Mouse (Mus musculus): ENCODE data around the gene Grpel1. TPM values are rescaled to one million over a fixed set of nuclear protein-coding genes. Genes with fewer than 3 reads are reported as not detected.
A peak's percentile ranks its signal among the peaks of the same experiment; 100 is the strongest.

Gene Grpel1
- polyA plus RNA-seq, 1 experiment from 2014 or later = 58.3 TPM

DNA sequence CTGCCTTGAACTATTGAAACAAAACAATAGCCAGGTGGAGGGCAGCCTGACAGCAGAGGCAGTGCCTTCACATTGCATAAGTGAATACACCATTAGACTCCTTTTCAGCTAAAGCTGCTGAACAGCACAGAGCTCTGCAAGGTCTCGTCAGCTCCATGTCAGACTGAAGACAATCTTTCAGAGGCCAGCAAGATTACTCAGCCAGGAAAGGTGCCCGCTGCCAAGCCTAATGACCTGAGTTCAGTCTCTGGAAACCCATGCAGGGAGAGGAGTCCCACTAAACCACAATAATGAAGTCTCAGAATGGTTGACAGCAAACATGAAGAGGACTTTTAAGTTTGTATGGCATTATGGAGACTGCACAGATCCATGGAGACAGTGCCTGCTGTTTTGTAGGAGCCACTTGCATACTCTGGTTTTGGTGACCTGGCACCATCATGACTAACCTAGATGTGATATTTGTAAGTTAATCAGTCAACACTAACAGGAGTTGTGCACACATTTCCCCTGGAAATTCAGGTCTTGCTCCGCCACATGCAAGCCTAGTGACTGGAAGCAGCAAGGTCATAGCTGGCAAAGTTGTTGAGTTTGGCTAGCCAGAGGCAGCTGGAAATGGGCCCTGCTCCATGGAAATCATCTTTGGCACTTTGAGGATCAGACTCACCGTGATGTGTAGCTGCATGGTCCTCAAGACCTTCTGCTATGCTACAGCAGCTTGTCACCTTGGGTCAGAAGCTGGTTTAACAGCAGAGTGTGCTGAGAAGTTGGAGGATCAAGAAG lies 8.3 kb downstream of the Grpel1 start:
- Histone ChIP-seq H3K27ac (ENCODE audit: low read length) (no peak overlapping the region), H3K4me2 (ENCODE audit: low read depth, low read length) (no peak overlapping the region), H3K4me3 (replicated peaks; ENCODE audit: low read length) (no peak overlapping the region), H3K9ac (ENCODE audit: low read length) (no peak overlapping the region), H3K27me3 (ENCODE audit: control insufficient read depth, insufficient read depth, low read length) (no peaks in the 10 kb centered on the region), H3K4me1 (ENCODE audit: control insufficient read depth, insufficient read depth, low read length) (no peaks in the 10 kb centered on the region), H3K9me3 (replicated peaks; ENCODE audit: control insufficient read depth, low read length) (no peaks in the 10 kb centered on the region), H3K36me3 (ENCODE audit: control insufficient read depth, insufficient read depth, low read length) (peaks cover 18% of the 10 kb centered on the region)
- WGBS = 84% methylated on average over 4 of the region's 4 CpGs
- ATAC-seq (ENCODE audit: insufficient read depth, low FRiP score) = no peak

DNA sequence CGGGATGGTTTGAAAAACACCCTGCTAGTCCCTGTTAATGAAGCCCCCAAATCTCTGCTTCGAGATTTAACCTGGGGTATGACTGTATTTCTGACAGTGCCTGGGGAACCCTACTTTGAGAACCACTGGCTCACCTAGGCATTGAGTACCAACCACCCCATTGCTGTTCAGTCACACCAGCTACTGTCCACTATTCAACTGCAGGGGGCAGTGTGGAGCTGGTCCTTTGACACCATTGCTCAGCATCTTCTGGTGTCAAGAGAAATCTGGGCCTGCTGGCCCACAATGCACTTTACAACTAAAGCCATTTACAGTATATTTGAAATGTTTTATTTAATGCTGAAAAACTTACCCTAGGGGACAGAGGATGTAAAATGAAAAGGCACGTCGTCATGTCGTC lies 9.5 kb downstream of the Grpel1 start:
- H3K4me3 ChIP-seq (replicated peaks; ENCODE audit: low read length) = no peak overlapping the region
- H3K9me3 ChIP-seq (replicated peaks; ENCODE audit: control insufficient read depth, low read length) = no peaks in the 10 kb centered on the region
- no peak overlapping the region for H3K4me2 ChIP-seq (ENCODE audit: low read depth, low read length)
- peaks cover 18% of the 10 kb centered on the region for H3K36me3 ChIP-seq (ENCODE audit: control insufficient read depth, insufficient read depth, low read length)
- no peak overlapping the region for H3K27ac ChIP-seq (ENCODE audit: low read length)
- H3K27me3 ChIP-seq (ENCODE audit: control insufficient read depth, insufficient read depth, low read length) = no peaks in the 10 kb centered on the region
- no peak overlapping the region for H3K9ac ChIP-seq (ENCODE audit: low read length)
- 0 out of 2 replicates have a peak, but pooled peaks have one; percentile 21 for ATAC-seq (ENCODE audit: insufficient read depth, low FRiP score)
- no peaks in the 10 kb centered on the region for H3K4me1 ChIP-seq (ENCODE audit: control insufficient read depth, insufficient read depth, low read length)
- 82% methylated on average over 5 of the region's 5 CpGs for WGBS

DNA sequence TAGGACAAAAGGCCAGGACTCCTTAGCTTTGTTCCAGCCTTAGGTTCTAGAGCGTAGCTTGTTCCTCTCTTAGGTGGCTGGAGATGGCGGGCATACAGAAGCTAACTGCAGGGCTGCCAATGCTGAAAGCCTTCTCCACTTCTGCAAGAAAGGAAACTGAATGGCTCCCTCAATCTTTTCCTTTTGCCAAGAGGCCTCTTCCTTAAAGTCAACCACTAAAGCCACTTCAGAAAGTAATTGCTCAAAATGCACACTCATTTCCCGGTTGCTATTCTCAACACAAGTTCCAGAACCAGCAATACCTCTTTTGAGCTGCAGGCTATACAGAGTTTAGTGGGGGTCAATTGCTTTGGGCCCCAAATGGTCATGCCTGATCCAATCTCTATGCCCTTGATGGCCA lies 12.7 kb downstream of the Grpel1 start:
- no peak overlapping the region for H3K4me2 ChIP-seq (ENCODE audit: low read depth, low read length)
- H3K27me3 ChIP-seq (ENCODE audit: control insufficient read depth, insufficient read depth, low read length) = no peaks in the 10 kb centered on the region
- H3K36me3 ChIP-seq (ENCODE audit: control insufficient read depth, insufficient read depth, low read length) = no peaks in the 10 kb centered on the region; the same call in 1 of the 2 replicates
- no peak overlapping the region for H3K9ac ChIP-seq (ENCODE audit: low read length)
- WGBS = 80% methylated on average over 3 of the region's 3 CpGs
- H3K4me1 ChIP-seq (ENCODE audit: control insufficient read depth, insufficient read depth, low read length) = peaks cover 15% of the 10 kb centered on the region
- H3K4me3 ChIP-seq (replicated peaks; ENCODE audit: low read length) = no peak overlapping the region
- ATAC-seq (ENCODE audit: insufficient read depth, low FRiP score) = no peak
- H3K27ac ChIP-seq (ENCODE audit: low read length) = no peak overlapping the region
- H3K9me3 ChIP-seq (replicated peaks; ENCODE audit: control insufficient read depth, low read length) = no peaks in the 10 kb centered on the region

DNA sequence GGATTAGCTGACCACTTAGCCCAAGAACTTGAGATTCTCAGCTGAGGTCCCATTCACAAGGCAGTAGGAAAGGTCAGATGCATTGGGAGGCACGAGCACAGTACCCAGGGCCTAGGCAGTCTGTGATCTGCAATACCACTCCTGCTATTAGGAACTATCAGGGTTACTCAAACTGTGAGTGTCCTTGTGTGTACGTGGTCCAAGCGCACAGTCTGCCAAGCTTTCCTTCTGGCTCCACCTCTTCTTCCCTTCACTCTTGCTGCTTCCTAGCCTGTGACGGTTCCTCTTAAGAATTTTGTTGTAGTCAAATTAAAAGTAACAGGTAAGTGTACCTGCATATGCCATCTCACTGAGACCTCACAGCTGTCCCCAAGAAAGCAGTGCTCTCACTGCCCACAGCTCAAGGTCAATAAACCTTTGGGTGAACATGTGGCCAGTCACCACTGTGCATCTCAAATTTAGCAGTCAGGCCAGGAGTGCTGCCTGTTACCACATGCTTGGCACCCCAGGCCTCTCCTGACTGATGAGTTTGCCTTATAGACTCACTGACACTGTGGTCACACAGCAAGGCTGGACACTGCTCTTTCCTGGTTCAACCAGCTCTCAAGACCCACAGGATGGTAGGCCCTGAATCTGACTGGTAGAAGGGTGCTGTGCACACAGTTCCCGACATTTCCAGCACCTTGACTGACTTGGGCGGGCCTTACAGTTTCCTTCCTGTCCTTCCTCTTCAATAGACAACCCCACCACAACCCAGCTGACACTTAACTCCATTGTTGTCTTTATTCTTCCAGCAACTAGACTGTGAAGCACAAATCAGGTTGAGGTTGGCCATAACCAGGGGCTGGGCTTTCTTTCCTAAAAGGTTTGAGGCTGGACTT lies 14.0 kb downstream of the Grpel1 start:
- Histone ChIP-seq H3K4me3 (replicated peaks; ENCODE audit: low read length) (no peak overlapping the region), H3K27me3 (ENCODE audit: control insufficient read depth, insufficient read depth, low read length) (no peaks in the 10 kb centered on the region), H3K4me1 (ENCODE audit: control insufficient read depth, insufficient read depth, low read length) (peaks cover 23% of the 10 kb centered on the region), H3K36me3 (ENCODE audit: control insufficient read depth, insufficient read depth, low read length) (no peaks in the 10 kb centered on the region; the same call in 1 of the 2 replicates), H3K9me3 (replicated peaks; ENCODE audit: control insufficient read depth, low read length) (no peaks in the 10 kb centered on the region), H3K27ac (ENCODE audit: low read length) (no peak overlapping the region), H3K4me2 (ENCODE audit: low read depth, low read length) (no peak overlapping the region), H3K9ac (ENCODE audit: low read length) (no peak overlapping the region)
- ATAC-seq (ENCODE audit: insufficient read depth, low FRiP score) = no peak
- 85% methylated on average over 6 of the region's 6 CpGs for WGBS

DNA sequence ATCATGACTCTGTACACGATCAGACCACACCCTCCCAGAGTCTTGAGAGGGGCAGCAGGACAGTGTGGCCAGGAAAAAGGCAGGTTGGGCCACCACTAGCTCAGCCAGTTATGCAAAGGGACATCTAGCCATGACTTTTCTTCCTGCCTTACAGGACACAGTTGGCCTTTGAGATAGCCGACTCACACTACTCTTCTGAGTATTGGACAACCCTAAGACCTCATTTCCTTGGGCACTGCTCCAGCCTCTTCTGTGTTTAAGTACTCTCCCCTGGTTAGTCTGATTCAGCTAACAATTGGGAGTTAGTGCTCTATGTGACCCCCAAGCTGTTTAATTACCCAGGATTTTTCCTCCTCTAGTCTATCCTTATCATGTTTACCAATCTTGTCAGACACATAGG lies 14.9 kb downstream of the Grpel1 start:
- Histone ChIP-seq H3K36me3 (ENCODE audit: control insufficient read depth, insufficient read depth, low read length) (no peaks in the 10 kb centered on the region), H3K9ac (ENCODE audit: low read length) (no peak overlapping the region), H3K27ac (ENCODE audit: low read length) (no peak overlapping the region), H3K27me3 (ENCODE audit: control insufficient read depth, insufficient read depth, low read length) (no peaks in the 10 kb centered on the region), H3K4me2 (ENCODE audit: low read depth, low read length) (no peak overlapping the region), H3K9me3 (replicated peaks; ENCODE audit: control insufficient read depth, low read length) (no peaks in the 10 kb centered on the region), H3K4me3 (replicated peaks; ENCODE audit: low read length) (no peak overlapping the region), H3K4me1 (ENCODE audit: control insufficient read depth, insufficient read depth, low read length) (peaks cover 23% of the 10 kb centered on the region)
- no peak for ATAC-seq (ENCODE audit: insufficient read depth, low FRiP score)
- WGBS = 65% methylated on average over 2 of the region's 2 CpGs

DNA sequence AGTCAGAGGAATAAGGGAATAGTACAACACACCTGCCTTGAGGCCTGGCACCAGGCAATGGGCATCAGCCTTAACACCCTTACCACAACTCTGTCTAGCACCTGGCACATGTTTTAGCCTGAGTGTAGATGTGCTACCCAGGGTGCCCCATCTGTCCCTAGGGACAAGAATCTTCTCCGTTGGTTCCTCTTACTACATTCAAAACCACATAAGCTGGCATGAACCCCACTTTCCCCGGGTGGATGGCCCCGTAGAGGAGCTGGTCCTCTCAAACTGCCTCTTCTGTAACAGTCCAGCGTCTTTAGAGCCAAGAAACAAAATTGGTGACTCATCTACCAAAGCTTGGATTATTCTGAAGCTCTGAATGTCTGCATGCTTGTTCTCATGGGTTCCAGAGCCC lies 15.6 kb downstream of the Grpel1 start:
- Histone ChIP-seq H3K27me3 (ENCODE audit: control insufficient read depth, insufficient read depth, low read length) (peaks cover 4% of the 10 kb centered on the region), H3K4me2 (ENCODE audit: low read depth, low read length) (no peak overlapping the region), H3K36me3 (ENCODE audit: control insufficient read depth, insufficient read depth, low read length) (no peaks in the 10 kb centered on the region), H3K9me3 (replicated peaks; ENCODE audit: control insufficient read depth, low read length) (no peaks in the 10 kb centered on the region), H3K4me3 (replicated peaks; ENCODE audit: low read length) (no peak overlapping the region), H3K4me1 (ENCODE audit: control insufficient read depth, insufficient read depth, low read length) (peaks cover 28% of the 10 kb centered on the region), H3K27ac (ENCODE audit: low read length) (no peak overlapping the region), H3K9ac (ENCODE audit: low read length) (no peak overlapping the region)
- 91% methylated on average over 4 of the region's 4 CpGs for WGBS
- ATAC-seq (ENCODE audit: insufficient read depth, low FRiP score) = no peak

DNA sequence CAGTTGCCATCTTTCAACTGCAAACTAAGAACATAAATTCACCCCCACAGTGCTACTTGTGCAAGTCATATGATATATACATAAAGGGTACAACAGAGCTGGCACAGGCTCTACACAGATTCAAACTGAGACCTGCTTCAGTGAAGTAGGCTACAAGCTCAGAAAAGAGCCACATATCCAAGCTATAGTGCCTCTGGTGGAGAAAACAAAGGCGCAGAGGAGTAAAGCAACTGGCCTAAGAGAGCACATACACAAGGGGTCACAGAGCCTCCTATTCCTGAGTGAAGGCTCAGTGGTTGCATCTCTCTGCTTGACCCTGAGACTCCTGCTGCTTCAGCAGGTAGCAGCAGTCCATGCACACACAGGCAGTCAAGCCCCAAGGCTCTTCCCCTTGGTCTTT lies 16.3 kb downstream of the Grpel1 start:
- H3K4me1 ChIP-seq (ENCODE audit: control insufficient read depth, insufficient read depth, low read length) = peaks cover 28% of the 10 kb centered on the region
- no peak overlapping the region for H3K4me2 ChIP-seq (ENCODE audit: low read depth, low read length)
- H3K27me3 ChIP-seq (ENCODE audit: control insufficient read depth, insufficient read depth, low read length) = peaks cover 10% of the 10 kb centered on the region
- ATAC-seq (ENCODE audit: insufficient read depth, low FRiP score) = no peak
- 52% methylated on average over 1 of the region's 1 CpGs for WGBS
- H3K9me3 ChIP-seq (replicated peaks; ENCODE audit: control insufficient read depth, low read length) = no peaks in the 10 kb centered on the region
- H3K9ac ChIP-seq (ENCODE audit: low read length) = no peak overlapping the region
- H3K36me3 ChIP-seq (ENCODE audit: control insufficient read depth, insufficient read depth, low read length) = no peaks in the 10 kb centered on the region
- no peak overlapping the region for H3K4me3 ChIP-seq (replicated peaks; ENCODE audit: low read length)
- H3K27ac ChIP-seq (ENCODE audit: low read length) = no peak overlapping the region

DNA sequence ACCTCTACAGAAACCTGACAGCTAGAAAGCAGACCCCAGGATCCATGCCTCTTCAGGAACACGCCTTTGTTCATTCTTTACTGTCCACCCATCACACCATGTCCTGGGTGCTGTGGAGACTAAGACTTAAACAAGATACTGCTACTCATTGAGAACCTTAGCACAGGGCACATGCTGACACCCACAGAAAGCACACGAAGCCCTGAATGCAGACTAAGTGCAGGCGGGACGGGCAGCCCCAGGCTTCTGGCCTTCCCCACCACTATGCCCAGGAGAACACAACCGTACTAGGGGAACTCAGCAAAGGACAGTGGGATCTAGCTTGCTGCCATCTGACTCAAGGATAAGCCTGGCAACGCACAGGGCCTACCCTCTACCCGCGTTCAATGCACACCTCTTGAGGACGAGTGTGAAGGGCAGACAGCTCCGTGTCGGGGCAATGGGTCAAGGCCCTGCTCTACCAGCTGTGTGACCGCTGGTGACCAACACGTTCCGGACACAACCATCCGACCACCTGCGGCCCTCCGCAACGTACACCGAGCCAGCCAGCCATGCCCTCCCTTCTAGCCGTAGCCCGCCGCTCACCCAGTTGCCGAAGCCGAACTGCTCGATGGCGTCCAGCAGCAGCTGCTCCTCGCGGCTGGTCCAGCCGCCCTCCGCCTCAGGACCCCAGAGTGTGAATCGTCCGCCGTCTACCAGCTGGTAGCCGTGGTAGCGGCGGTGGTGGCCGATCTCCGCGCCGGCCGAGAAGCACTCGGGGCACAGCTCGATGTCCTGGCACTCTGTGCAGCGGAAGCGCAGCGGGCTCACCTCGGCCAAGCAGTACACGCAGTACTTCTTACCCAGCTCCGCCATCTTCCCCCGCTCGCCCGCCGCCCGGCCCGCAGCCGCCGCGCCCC lies 18.7 kb downstream of the Grpel1 start:
- H3K9me3 ChIP-seq (replicated peaks; ENCODE audit: control insufficient read depth, low read length) = no peaks in the 10 kb centered on the region
- H3K27me3 ChIP-seq (ENCODE audit: control insufficient read depth, insufficient read depth, low read length) = peaks cover 15% of the 10 kb centered on the region
- ATAC-seq (ENCODE audit: insufficient read depth, low FRiP score) = no peak
- H3K27ac ChIP-seq (ENCODE audit: low read length) = peak overlapping the region; percentile 52
- H3K4me2 ChIP-seq (ENCODE audit: low read depth, low read length) = peak overlapping the region; percentile 65
- WGBS = 1% methylated on average over 58 of the region's 58 CpGs
- H3K36me3 ChIP-seq (ENCODE audit: control insufficient read depth, insufficient read depth, low read length) = no peaks in the 10 kb centered on the region
- H3K4me3 ChIP-seq (replicated peaks; ENCODE audit: low read length) = peak overlapping the region; percentile 85
- H3K9ac ChIP-seq (ENCODE audit: low read length) = peak overlapping the region; percentile 90
- H3K4me1 ChIP-seq (ENCODE audit: control insufficient read depth, insufficient read depth, low read length) = peaks cover 28% of the 10 kb centered on the region
